Comparison of ENCODE assay signal across 13 mouse cellular contexts in genomic region chr4:126469334-126469733, GRCm38 (mm10). TPM values are rescaled to one million over a fixed set of nuclear protein-coding genes. Genes with fewer than 3 reads are reported as not detected.
A peak's percentile ranks its signal among the peaks of the same experiment; 100 is the strongest.
DNase-seq lines count a peak whose midpoint lies in the region; ATAC-seq lines count a peak whose summit lies in the region.
"Had no signal": no experiment of that assay in that cellular context is flagged by ENCODE, and none has a peak within 500 bp of the region (broad histone marks: within the 10 kb centered on the region; RNA-seq: fewer than 3 reads in every experiment).

No protein-coding gene starts in this region.

- H3K4me2 ChIP-seq in hindbrain, embryonic 11.5 days (replicated peaks; ENCODE audit: low read depth, low read length): no peak overlapping the region
- H3K4me2 ChIP-seq in midbrain, embryonic 12.5 days (replicated peaks): peak overlapping the region; percentile 72; the same call in 1 of the 2 replicates

- H3K9ac ChIP-seq in hindbrain, embryonic 11.5 days (ENCODE audit: low read depth, low read length): no peak overlapping the region
- H3K9ac ChIP-seq in midbrain, embryonic 12.5 days (replicated peaks): no peak overlapping the region
- H3K9ac ChIP-seq: embryonic facial prominence, embryonic 15.5 days; stomach, embryonic 15.5 days had no signal

- peak overlapping the region; percentile 96; the same call in 1 of the 2 replicates for H3K4me3 ChIP-seq in hindbrain, embryonic 10.5 days
- H3K4me3 ChIP-seq in hindbrain, embryonic 11.5 days (ENCODE audit: low read depth, low read length): no peak overlapping the region
- no peak overlapping the region for H3K4me3 ChIP-seq in midbrain, embryonic 12.5 days

- 71% methylated on average over 1 of the region's 1 CpGs for WGBS in hindbrain, embryonic 10.5 days
- WGBS in hindbrain, embryonic 11.5 days: 81% methylated on average over 1 of the region's 1 CpGs
- WGBS in midbrain, embryonic 12.5 days: 66% methylated on average over 1 of the region's 1 CpGs

- H3K27me3 ChIP-seq in hindbrain, embryonic 10.5 days (ENCODE audit: insufficient read depth, poor library complexity, severe bottlenecking): no peaks in the 10 kb centered on the region
- H3K27me3 ChIP-seq in hindbrain, embryonic 11.5 days (ENCODE audit: control insufficient read depth, insufficient read depth, low read length): no peaks in the 10 kb centered on the region
- no peaks in the 10 kb centered on the region for H3K27me3 ChIP-seq in midbrain, embryonic 12.5 days
- H3K27me3 ChIP-seq: embryonic facial prominence, embryonic 15.5 days; stomach, embryonic 15.5 days had no signal

- H3K9me3 ChIP-seq in hindbrain, embryonic 10.5 days: no peaks in the 10 kb centered on the region
- no peaks in the 10 kb centered on the region for H3K9me3 ChIP-seq in hindbrain, embryonic 11.5 days (ENCODE audit: control insufficient read depth, low read length)
- no peaks in the 10 kb centered on the region for H3K9me3 ChIP-seq in midbrain, embryonic 12.5 days
- H3K9me3 ChIP-seq: embryonic facial prominence, embryonic 15.5 days; heart, embryonic 10.5 days; stomach, embryonic 15.5 days had no signal

- no peak for ATAC-seq in hindbrain, embryonic 11.5 days (ENCODE audit: low FRiP score)
- ATAC-seq in midbrain, embryonic 12.5 days (ENCODE audit: low FRiP score, low read depth): no peak

- H3K4me1 ChIP-seq in hindbrain, embryonic 10.5 days (replicated peaks): peaks cover 49% of the 10 kb centered on the region
- peaks cover 3% of the 10 kb centered on the region; the same call in 1 of the 2 replicates for H3K4me1 ChIP-seq in hindbrain, embryonic 11.5 days (replicated peaks; ENCODE audit: control insufficient read depth, insufficient read depth, low read length)
- peaks cover 34% of the 10 kb centered on the region for H3K4me1 ChIP-seq in midbrain, embryonic 12.5 days

- DNase-seq in hindbrain, embryonic 10.5 days (ENCODE audit: low spot score): no peak
- no peak for DNase-seq in hindbrain, embryonic 11.5 days (ENCODE audit: low spot score)
- DNase-seq in thymus, postnatal 0 days (ENCODE audit: low spot score): peak; percentile 4
- DNase-seq in thymus, adult 18-20 months: no peak
- DNase-seq in retina, postnatal 1 day: no peak
- DNase-seq in right cerebral cortex, adult 2 months (ENCODE audit: low spot score in 2 of 2): no peak
- no peak for DNase-seq in cerebellum, adult 9-11 months
- DNase-seq: gastrocnemius, postnatal 10 days; lung, postnatal 36 days had no signal

- peaks cover 3% of the 10 kb centered on the region; the same call in 1 of the 2 replicates for H3K36me3 ChIP-seq in hindbrain, embryonic 10.5 days
- no peaks in the 10 kb centered on the region for H3K36me3 ChIP-seq in hindbrain, embryonic 11.5 days (ENCODE audit: control insufficient read depth, insufficient read depth, low read length)
- H3K36me3 ChIP-seq in midbrain, embryonic 12.5 days: no peaks in the 10 kb centered on the region
- H3K36me3 ChIP-seq: embryonic facial prominence, embryonic 15.5 days; heart, embryonic 10.5 days; stomach, embryonic 15.5 days had no signal

- H3K27ac ChIP-seq in hindbrain, embryonic 10.5 days: peak overlapping the region; percentile 99
- no peak overlapping the region for H3K27ac ChIP-seq in hindbrain, embryonic 11.5 days (ENCODE audit: low read depth, low read length)
- peak overlapping the region; percentile 99; the same call in 1 of the 2 replicates for H3K27ac ChIP-seq in midbrain, embryonic 12.5 days (replicated peaks)
- H3K27ac ChIP-seq: embryonic facial prominence, embryonic 15.5 days had no signal

RNA-seq across cellular contexts. Expression of gene Ago1, which starts 1.0 kb away (rescaled TPM):
- polyA plus RNA-seq in hindbrain, embryonic 10.5 days (2016; fragmentation: Nextera tagmentation; extraction: Ambion mirVana): 11.8 and 13.2 TPM in 2 replicates
- polyA plus RNA-seq in hindbrain, embryonic 11.5 days (2014; fragmentation: Nextera tagmentation; extraction: Ambion mirVana): 29.9 and 37.9 TPM in 2 replicates
- 5.2 and 6.1 TPM in 2 replicates for polyA plus RNA-seq in thymus, postnatal 0 days (2015; fragmentation: Nextera tagmentation; extraction: Ambion mirVana)
- 21.7 and 24.0 TPM in 2 replicates for polyA plus RNA-seq in midbrain, embryonic 12.5 days (2016; fragmentation: Nextera tagmentation; extraction: Ambion mirVana)

RNA-seq across cellular contexts. Expression of gene Ago3, which starts 40.0 kb away (rescaled TPM):
- 12.6 and 12.7 TPM in 2 replicates for polyA plus RNA-seq in hindbrain, embryonic 10.5 days (2016; fragmentation: Nextera tagmentation; extraction: Ambion mirVana)
- 14.4 and 16.1 TPM in 2 replicates for polyA plus RNA-seq in hindbrain, embryonic 11.5 days (2014; fragmentation: Nextera tagmentation; extraction: Ambion mirVana)
- polyA plus RNA-seq in thymus, postnatal 0 days (2015; fragmentation: Nextera tagmentation; extraction: Ambion mirVana): 11.1 and 13.6 TPM in 2 replicates
- 19.3 and 19.9 TPM in 2 replicates for polyA plus RNA-seq in midbrain, embryonic 12.5 days (2016; fragmentation: Nextera tagmentation; extraction: Ambion mirVana)
